Mouse (Mus musculus) ES-E14 (cell line): ENCODE measurements around the gene Itpr1.

Source experiments
- CHD2 ChIP-seq: IDR thresholded peaks from 2 replicates; pipeline ENCODE4 v1.6.1; 2014; ENCODE audit warnings: mild to moderate bottlenecking, low read depth, low read length, inconsistent platforms
- HCFC1 ChIP-seq: IDR thresholded peaks from 2 replicates; pipeline ENCODE4 v1.6.1; 2012; ENCODE audit warnings: low read length, inconsistent platforms, borderline replicate concordance; ENCODE audit not compliant: insufficient read depth
- MAFK ChIP-seq: IDR thresholded peaks from 2 replicates; pipeline ENCODE4 v1.6.1; 2014; ENCODE audit warnings: mild to moderate bottlenecking, low read depth, low read length, inconsistent platforms; ENCODE audit not compliant: insufficient read depth
- ZC3H11A ChIP-seq: IDR thresholded peaks from 2 replicates; pipeline ENCODE4 v1.6.1; 2012; ENCODE audit warnings: low read depth, mild to moderate bottlenecking, inconsistent platforms, low read length, borderline replicate concordance
- ZNF384 ChIP-seq: IDR thresholded peaks from 2 replicates; pipeline ENCODE4 v1.6.1; 2012; ENCODE audit warnings: low read depth, low read length, inconsistent platforms

GRCm38 (mm10) chr6:108334059-108334458 is 121.2 kb downstream of the Itpr1 start:
- TF ChIP-seq HCFC1: no peak
- TF ChIP-seq ZC3H11A: no peak
- TF ChIP-seq MAFK: no peak
- no peak for TF ChIP-seq CHD2
- TF ChIP-seq ZNF384: no peak
